8 mouse cellular contexts compared by ENCODE assay signal in the genomic region with DNA sequence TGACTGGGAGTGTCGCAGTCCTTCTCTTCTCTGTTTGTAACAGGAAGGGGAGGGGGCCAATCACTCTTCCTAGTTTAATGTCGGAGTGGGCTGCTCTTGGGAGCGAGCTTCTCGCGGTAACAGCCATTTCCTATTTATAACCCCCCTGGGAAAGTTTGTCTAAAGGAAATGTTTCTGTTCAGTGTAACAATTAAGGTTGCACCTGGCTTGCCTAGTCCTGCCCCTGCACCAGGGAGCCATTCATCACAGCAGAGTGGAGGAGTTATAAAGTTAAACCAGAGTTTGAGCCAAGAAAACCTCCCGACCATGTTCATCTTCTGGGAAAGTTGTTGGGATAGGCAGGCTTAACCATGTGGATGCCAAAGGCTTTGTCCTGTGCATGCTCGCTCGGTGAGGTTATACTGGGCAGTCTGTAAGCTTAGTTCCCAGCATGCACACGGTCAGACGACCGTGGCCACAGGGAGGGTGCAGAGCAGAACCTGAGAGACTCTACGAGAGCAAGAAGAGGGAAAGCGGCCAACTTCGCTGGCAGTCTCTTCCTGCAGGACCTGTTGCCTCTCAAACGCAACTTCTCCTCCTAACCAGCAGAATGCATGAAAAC.
A peak's percentile ranks its signal among the peaks of the same experiment; 100 is the strongest.
DNase-seq lines count a peak whose midpoint lies in the region; ATAC-seq and TF ChIP-seq lines count a peak whose summit lies in the region.

No protein-coding gene starts in this region.

- WGBS in liver, embryonic 11.5 days: 36% methylated on average over 15 of the region's 15 CpGs
- 34% methylated on average over 15 of the region's 15 CpGs for WGBS in liver, postnatal 0 days (ENCODE audit: insufficient replicate concordance)
- WGBS in embryonic facial prominence, embryonic 11.5 days: 53% methylated on average over 15 of the region's 15 CpGs
- WGBS in intestine, embryonic 16.5 days: 31% methylated on average over 15 of the region's 15 CpGs

- H3K27ac ChIP-seq in liver, embryonic 11.5 days (ENCODE audit: low read depth, low read length): no peak overlapping the region
- no peak overlapping the region for H3K27ac ChIP-seq in liver, postnatal 0 days (ENCODE audit: low read depth)
- no peak overlapping the region for H3K27ac ChIP-seq in embryonic facial prominence, embryonic 11.5 days (replicated peaks; ENCODE audit: low read depth, low read length)
- peak overlapping the region; percentile 64 for H3K27ac ChIP-seq in intestine, embryonic 16.5 days (ENCODE audit: low read length)

- H3K36me3 ChIP-seq in liver, embryonic 11.5 days (ENCODE audit: control insufficient read depth, insufficient read depth, low read length): no peaks in the 10 kb centered on the region
- no peaks in the 10 kb centered on the region for H3K36me3 ChIP-seq in liver, postnatal 0 days (replicated peaks; ENCODE audit: insufficient read depth, low read length)
- H3K36me3 ChIP-seq in embryonic facial prominence, embryonic 11.5 days (replicated peaks; ENCODE audit: control insufficient read depth, insufficient read depth, low read depth, low read length): no peaks in the 10 kb centered on the region
- no peaks in the 10 kb centered on the region for H3K36me3 ChIP-seq in intestine, embryonic 16.5 days (ENCODE audit: control insufficient read depth, insufficient read depth, low read length)

- peak; percentile 33 for DNase-seq in liver, embryonic 11.5 days (ENCODE audit: low spot score)
- no peak for DNase-seq in liver, postnatal 0 days
- peak; percentile 35 for DNase-seq in embryonic facial prominence, embryonic 11.5 days (ENCODE audit: low spot score)
- DNase-seq in ovary, postnatal 36 days (ENCODE audit: low spot score): peak; percentile 26
- no peak for DNase-seq in spleen, adult 18-20 months
- DNase-seq in thymus, adult 18-20 months: no peak
- DNase-seq in c-Kit-positive CD71-positive TER-119-positive erythroid progenitor cells, embryonic 14.5 days (ENCODE audit: low spot score): no peak

- no peaks in the 10 kb centered on the region for H3K27me3 ChIP-seq in liver, embryonic 11.5 days (replicated peaks; ENCODE audit: control insufficient read depth, insufficient read depth, low read length)
- no peaks in the 10 kb centered on the region for H3K27me3 ChIP-seq in liver, postnatal 0 days (ENCODE audit: insufficient read depth, low read length)
- H3K27me3 ChIP-seq in embryonic facial prominence, embryonic 11.5 days (ENCODE audit: control insufficient read depth, insufficient read depth, low read length): no peaks in the 10 kb centered on the region
- no peaks in the 10 kb centered on the region for H3K27me3 ChIP-seq in intestine, embryonic 16.5 days (replicated peaks; ENCODE audit: control insufficient read depth, insufficient read depth, low read length)

- no peaks in the 10 kb centered on the region for H3K9me3 ChIP-seq in liver, embryonic 11.5 days (ENCODE audit: control insufficient read depth, low read length)
- H3K9me3 ChIP-seq in liver, postnatal 0 days (ENCODE audit: low read length): 0 out of 2 replicates have a peak, but pooled peaks cover 4% of the 10 kb centered on the region
- H3K9me3 ChIP-seq in embryonic facial prominence, embryonic 11.5 days (replicated peaks; ENCODE audit: control insufficient read depth, low read length): no peaks in the 10 kb centered on the region
- no peaks in the 10 kb centered on the region for H3K9me3 ChIP-seq in intestine, embryonic 16.5 days (ENCODE audit: control insufficient read depth, low read length)

- H3K9ac ChIP-seq in liver, embryonic 11.5 days (ENCODE audit: low read depth, low read length): no peak overlapping the region
- no peak overlapping the region for H3K9ac ChIP-seq in liver, postnatal 0 days (replicated peaks)
- H3K9ac ChIP-seq in embryonic facial prominence, embryonic 11.5 days (replicated peaks; ENCODE audit: low read length): no peak overlapping the region; the same call in 1 of the 2 replicates
- H3K9ac ChIP-seq in intestine, embryonic 16.5 days (ENCODE audit: low read depth, low read length): peak overlapping the region; percentile 30; the same call in 1 of the 2 replicates

- H3K4me1 ChIP-seq in liver, embryonic 11.5 days (replicated peaks; ENCODE audit: control insufficient read depth, insufficient read depth, low read length): no peaks in the 10 kb centered on the region
- no peaks in the 10 kb centered on the region for H3K4me1 ChIP-seq in liver, postnatal 0 days (ENCODE audit: insufficient read depth)
- H3K4me1 ChIP-seq in embryonic facial prominence, embryonic 11.5 days (ENCODE audit: control insufficient read depth, insufficient read depth, low read length): no peaks in the 10 kb centered on the region
- peaks cover 10% of the 10 kb centered on the region for H3K4me1 ChIP-seq in intestine, embryonic 16.5 days (ENCODE audit: control insufficient read depth, insufficient read depth, low read length)

- no peak overlapping the region for H3K4me3 ChIP-seq in liver, embryonic 11.5 days (ENCODE audit: low read depth, low read length)
- no peak overlapping the region for H3K4me3 ChIP-seq in liver, postnatal 0 days (ENCODE audit: low read depth, low read length)
- H3K4me3 ChIP-seq in embryonic facial prominence, embryonic 11.5 days (ENCODE audit: low read depth, low read length): no peak overlapping the region
- H3K4me3 ChIP-seq in intestine, embryonic 16.5 days (ENCODE audit: low read length): peak overlapping the region; percentile 16; the same call in 1 of the 2 replicates

- no peak for ATAC-seq in liver, embryonic 11.5 days (replicated peaks; ENCODE audit: low FRiP score)
- ATAC-seq in liver, postnatal 0 days: no peak
- no peak for ATAC-seq in embryonic facial prominence, embryonic 11.5 days (replicated peaks; ENCODE audit: insufficient number of reproducible peaks, low FRiP score, low TSS enrichment, low read depth)
- peak; percentile 78 for ATAC-seq in intestine, embryonic 16.5 days

- TF ChIP-seq CTCF in liver, postnatal 0 days (IDR thresholded peaks at IDR 0.05; ENCODE audit: low read depth): no peak

- H3K4me2 ChIP-seq in liver, embryonic 11.5 days: peak overlapping the region; percentile 23; the same call in 1 of the 2 replicates
- H3K4me2 ChIP-seq in liver, postnatal 0 days (ENCODE audit: low read depth, low read length): no peak overlapping the region
- H3K4me2 ChIP-seq in embryonic facial prominence, embryonic 11.5 days (ENCODE audit: low read depth, low read length): no peak overlapping the region
- H3K4me2 ChIP-seq in intestine, embryonic 16.5 days (ENCODE audit: low read depth, low read length): peak overlapping the region; percentile 40

- TF ChIP-seq EP300 in liver, postnatal 0 days (IDR thresholded peaks at IDR 0.05; ENCODE audit: low read depth): no peak

Comparison
In these comparisons a context has a peak if more than half of its experiments do, and no peak if none do; other contexts are left out.
1. DNase-seq: peak in liver, embryonic 11.5 days (single experiment), embryonic facial prominence, embryonic 11.5 days (single experiment) and ovary, postnatal 36 days (single experiment); none in liver, postnatal 0 days (single experiment), spleen, adult 18-20 months (0 of 2), thymus, adult 18-20 months (0 of 2) and c-Kit-positive CD71-positive TER-119-positive erythroid progenitor cells, embryonic 14.5 days (single experiment).
2. H3K4me2 ChIP-seq: peak in liver, embryonic 11.5 days (single experiment) and intestine, embryonic 16.5 days (single experiment); none in liver, postnatal 0 days (single experiment) and embryonic facial prominence, embryonic 11.5 days (single experiment).